Mouse (Mus musculus) adrenal gland, postnatal 10 days (tissue): ENCODE results near the gene Fbxl8. TPM values are rescaled to one million over a fixed set of nuclear protein-coding genes. Genes with fewer than 3 reads are reported as not detected.
"Not testable (repeated sequence)": the region's sequence is repeated elsewhere in the genome, so short reads cannot be mapped to it uniquely, and the experiment has no call there.

Experiments
- DNase-seq: peaks from one replicate; pipeline ENCODE4 v3.0.0; 2021; ENCODE audit warnings: mixed read lengths
- long read RNA-seq, 2 experiments: library from polyadenylated mRNA; stranded (forward); transcript quantifications; one replicate each; pipeline ENCODE4 v2.0.0; 2021
- total RNA-seq, 2 experiments: library from RNA; stranded (reverse); gene quantifications; 2 replicates each; pipeline ENCODE4 v1.2.3; 2021

The Fbxl8 gene
- total RNA-seq = 1 to 10 TPM; 3.2 to 3.6 TPM
- long read RNA-seq, experiment 1, partial matches to known transcripts = 0 of 4 reads
- long read RNA-seq, experiment 1, other reads (novel, unspliced or antisense) = 3 of 4 reads
- long read RNA-seq, experiment 2, partial matches to known transcripts = 1 of 7 reads
- long read RNA-seq, experiment 2, other reads (novel, unspliced or antisense) = 4 of 7 reads

DNA sequence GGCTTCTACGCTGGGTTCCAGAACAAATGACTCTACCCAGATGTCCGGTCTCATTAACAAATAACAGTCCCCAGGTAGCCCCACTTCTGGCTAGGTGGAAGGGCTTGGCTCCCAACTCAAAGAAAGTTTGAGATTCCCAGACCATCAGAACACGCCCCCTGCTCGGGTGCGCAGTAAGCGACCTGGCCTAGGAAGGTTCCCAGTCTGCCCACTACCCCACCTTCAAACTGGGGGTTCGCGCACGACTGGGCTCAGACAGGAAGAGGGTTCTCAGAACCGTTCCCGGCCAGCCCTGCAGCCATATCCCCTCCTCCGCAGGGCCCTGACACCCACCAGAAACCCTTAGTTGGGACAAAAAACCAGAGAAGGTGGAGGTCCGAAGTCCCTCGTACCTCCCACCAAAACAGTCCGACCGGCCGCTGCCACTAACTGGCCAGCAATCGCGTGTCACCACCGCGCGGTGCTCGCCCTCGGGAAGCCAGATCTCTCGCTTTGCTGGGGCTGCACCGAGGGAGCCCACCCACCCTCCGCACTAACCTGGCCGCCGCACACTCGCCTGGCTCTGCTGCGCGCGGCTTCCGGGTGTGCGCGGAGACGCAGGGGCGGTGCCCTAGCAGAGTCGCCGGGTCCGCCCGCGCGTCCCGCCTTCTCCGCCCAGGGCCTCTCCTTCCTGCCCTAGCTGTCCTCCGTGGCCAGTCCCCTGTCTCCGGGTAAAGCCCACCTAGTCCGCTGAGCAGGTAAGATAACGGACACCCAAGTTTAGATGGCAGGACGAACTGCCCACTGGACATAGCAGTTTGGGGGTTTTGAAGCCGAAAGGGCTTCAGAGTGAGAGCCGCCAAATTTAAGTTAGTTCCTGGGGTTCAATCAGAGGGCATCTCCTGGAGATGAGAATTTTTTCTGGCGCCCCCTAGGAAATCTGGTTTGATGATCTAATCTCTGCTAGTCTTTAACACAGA, at the start of gene Fbxl8, which contains the start of gene Tradd:
Gene Fbxl8, plus strand, starts transcription at position 625 of the 959 bp plus-strand sequence.
Gene Tradd, minus strand, starts transcription at position 586 of the 959 bp plus-strand sequence.
- DNase-seq = peak; percentile 89

DNA sequence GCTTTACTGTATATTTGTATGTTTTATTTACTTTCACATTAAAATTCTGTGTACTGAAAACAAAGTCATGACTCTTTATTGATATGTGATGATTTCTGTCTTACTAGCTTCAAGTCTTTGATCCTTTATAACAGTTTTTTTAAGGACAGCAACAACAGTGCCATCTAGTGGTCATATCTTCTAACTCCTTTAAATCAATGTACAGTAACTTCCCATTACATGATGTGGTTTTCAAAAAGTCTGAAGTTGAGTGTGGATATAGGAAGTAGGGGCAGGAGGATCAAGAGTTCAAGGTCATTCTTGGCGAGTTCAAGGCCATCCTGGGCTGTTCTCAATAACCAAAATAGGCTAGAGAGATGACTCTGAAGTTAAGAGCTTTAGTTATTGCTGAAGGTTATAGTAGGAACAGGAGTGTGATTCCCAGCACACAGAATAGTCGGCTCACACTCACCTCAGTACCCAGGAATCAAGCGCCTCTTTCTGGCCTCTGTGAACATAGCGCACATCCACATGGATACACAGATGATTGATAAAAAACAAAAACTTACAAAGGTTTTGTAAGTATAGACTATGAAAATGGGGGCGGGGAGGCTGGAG, 46.4 kb upstream of the Fbxl8 start:
- peak; percentile 4 for DNase-seq

DNA sequence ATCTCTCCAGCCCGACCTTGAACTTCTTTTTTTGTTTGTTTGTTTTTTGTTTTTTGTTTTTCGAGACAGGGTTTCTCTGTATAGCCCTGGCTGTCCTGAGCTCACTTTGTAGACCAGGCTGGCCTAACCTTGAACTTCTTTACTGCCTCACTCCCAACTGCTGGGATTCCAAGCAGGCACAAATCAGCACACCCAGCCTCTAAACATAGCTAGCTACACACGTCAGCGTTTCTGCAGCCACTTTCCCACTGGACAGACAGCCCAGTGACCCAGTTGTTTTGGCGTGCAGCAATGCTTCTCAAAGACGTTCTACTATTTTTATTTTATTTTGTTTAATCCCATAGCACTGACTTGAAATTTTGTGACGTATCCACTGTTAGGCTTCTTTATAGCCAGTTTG, 40.6 kb upstream of the Fbxl8 start:
- DNase-seq = peak; percentile 9

DNA sequence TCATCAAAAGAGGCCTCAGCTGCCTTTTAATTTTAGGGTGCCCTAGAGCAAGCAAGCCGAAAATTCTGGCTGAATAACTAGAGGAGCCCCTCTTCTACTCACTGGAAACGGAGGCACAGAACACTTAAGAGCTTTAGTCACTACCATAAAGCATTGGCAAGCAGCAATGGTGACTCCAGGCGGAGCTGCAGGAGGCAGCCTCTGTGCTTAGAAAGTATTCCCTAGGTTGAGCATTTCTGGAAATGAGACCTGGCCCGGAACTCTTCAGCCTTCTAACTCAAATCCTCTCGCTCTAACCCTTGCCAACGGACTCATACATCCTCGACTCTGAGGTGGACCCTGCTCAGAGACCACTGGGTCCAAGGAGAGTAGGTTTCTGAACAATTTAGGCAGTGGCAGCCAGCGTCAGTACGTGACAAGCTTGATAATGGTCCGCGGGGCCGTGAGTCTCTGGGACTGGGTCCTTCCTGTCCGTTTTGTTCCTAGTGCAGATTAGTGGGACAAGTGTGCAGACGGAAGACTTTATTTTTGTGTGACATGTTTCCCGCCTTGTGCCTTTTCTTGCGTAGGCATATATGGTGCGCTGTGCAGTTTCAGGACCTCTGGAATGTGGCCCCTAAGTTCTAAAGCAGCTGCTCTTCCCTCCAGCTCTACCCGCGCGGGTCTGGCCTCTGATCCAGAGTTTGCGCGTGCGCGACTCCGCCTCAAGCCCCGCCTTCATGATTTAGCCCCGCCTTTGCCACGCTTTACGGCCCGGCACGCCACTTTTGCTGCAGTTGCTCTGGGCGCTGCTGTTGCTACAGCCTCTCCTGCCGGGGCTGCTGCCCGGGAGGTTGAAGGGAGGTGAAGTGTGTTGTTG, 39.8 kb upstream of the Fbxl8 start, which contains the start of gene D230025D16Rik:
Gene D230025D16Rik, plus strand, starts transcription at position 733 of the 859 bp plus-strand sequence.
- DNase-seq = peak; percentile 98

DNA sequence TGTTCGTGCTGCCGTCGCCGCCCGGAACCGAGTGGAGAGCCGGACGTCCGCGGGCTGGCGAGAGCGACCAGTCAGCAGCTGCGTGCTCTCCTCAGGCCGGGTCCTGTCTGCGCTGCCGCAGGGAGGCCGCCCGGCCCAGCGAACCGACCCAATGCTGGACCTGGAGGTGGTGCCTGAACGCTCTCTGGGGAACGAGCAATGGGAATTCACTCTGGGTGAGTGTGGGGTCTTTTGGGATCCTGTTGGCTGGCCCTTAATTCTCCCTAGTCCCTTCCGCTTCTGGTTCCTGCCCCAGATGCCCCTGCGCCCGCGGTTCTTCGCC, 39.2 kb upstream of the Fbxl8 start:
- no peak for DNase-seq

DNA sequence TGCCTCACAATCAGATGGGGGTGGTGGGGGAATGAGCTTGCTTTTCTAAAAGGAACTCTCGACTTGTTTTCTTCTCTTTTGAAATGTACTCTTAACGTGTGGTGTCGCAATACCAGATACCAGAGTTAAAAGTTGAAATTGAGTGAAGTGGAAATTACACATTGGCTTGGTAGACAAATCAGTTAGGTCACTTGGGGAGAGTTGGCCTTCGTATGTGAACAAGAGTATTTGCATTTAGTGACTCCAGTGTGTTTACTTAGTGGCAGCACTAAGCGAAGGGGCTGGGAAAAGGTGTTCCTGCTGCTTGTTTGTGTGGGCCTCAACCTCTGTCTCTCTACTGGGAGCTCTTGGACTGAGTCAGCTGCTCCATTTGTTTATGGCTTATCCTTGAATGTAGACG, 38.5 kb upstream of the Fbxl8 start:
- peak; percentile 23 for DNase-seq

DNA sequence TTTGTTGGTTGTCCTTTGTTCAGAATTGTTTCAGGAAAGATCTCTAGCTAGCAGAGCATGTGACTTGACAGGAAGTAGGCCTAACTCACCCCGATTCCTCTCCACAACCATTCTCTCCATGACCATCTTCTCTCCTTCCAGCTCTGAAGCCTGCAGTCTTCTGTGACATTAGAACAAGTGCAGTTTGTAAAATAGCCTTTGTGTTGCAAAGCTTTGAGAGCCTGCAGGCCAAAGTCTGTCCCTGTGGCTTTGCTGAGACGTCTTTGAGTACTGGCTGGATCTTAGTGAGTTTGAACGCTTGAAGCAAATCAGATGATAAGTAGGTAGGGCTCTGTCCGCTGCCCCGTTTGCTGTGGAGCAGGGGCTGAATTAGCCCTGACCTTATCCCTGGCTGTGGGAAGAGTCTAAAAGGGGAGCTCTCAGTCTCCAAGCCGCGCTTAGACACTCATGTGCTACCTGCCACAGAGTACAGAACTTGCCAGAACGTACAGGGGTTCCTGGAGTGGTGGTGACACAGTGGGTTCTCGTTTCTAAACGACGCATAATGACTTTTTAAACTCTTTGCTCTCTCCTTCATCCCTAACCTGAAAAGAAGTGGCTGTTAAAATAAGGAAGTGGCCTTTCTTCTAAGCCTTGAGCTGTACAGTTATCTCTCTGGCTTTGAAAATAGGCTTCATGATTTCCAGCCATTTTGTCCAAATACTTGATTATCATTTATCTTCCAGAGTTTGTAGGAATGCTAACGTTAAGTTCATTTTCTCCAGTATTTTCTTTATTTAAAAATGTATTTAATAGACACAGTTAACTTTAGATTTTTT, 32.7 kb upstream of the Fbxl8 start:
- DNase-seq = no peak

- DNase-seq = not testable (repeated sequence)
Measured at GRCm38 (mm10) chr8:105232321-105232693, 32.1 kb upstream of the Fbxl8 start.

GRCm38 (mm10) chr8:105233126-105233935, 31.1 kb upstream of the Fbxl8 start:
- no peak for DNase-seq

- no peak for DNase-seq
Measured at GRCm38 (mm10) chr8:105235206-105235605, 29.2 kb upstream of the Fbxl8 start.

GRCm38 (mm10) chr8:105237442-105238142, 26.9 kb upstream of the Fbxl8 start:
- no peak for DNase-seq

- DNase-seq = no peak
Measured at GRCm38 (mm10) chr8:105241016-105241415, 23.4 kb upstream of the Fbxl8 start.

DNA sequence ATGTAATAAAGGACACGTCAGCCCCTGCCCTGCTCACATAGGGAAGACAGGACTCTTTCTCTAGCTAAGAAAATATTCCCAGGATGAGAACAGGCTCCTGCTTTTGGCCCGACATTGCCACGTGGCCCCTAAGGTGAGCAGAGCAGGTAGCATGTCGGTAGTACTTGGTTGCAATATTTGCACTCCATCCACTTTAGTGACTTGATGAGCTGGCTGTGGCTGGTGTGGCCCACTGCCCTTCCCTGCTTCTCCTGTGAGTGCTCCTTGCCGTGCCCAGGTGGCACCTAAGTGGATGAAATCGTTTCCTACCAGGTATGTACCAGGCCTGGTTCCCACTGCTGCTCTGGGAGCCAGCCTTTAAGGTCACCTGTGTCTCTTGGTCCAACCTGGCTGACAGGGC, 12.5 kb upstream of the Fbxl8 start:
- no peak for DNase-seq

- DNase-seq = no peak
Measured at GRCm38 (mm10) chr8:105252680-105253537, 11.5 kb upstream of the Fbxl8 start.

- no peak for DNase-seq
Measured at GRCm38 (mm10) chr8:105253766-105254151, 10.7 kb upstream of the Fbxl8 start.

DNA sequence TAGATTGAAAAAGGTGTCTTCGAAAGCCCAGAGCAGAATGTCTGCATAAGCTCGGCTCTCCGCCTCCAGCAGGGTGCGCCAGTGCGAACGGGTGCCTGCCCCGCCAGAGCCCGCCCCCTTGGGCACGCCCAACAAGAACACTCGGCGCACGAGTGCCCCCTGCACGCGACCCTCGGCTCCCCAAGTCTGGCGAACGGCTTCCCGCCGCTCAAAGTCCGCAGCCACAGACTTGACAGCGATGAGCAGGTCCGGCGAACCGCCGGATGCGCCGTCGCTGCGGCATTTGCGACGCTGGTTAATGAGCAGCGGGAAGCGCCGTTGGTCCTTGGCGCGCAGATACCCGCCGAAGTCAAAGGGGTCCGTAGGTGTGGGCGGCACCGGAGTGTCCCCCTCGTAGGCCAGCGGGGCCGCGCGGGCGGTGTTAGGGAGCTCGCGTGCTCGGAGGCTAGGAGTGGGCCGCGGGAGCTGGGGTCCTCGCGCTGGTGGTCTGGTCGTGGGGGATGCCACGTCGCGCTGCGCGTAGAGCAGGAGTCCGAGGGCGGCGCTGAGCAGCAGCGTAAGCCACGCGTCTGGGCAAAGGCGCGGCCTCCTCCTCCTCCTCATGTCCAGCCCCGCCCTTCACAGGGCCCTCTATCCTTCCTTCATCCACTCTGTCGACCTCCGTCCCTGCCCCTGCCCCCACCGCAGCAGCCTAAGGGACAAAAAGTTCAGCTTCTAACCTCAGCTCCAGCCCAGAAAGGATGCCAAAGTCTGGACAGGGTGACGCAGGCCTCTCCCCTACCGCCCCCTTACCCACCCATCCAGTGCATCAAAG, 10.1 kb upstream of the Fbxl8 start:
- peak; percentile 94 for DNase-seq

DNA sequence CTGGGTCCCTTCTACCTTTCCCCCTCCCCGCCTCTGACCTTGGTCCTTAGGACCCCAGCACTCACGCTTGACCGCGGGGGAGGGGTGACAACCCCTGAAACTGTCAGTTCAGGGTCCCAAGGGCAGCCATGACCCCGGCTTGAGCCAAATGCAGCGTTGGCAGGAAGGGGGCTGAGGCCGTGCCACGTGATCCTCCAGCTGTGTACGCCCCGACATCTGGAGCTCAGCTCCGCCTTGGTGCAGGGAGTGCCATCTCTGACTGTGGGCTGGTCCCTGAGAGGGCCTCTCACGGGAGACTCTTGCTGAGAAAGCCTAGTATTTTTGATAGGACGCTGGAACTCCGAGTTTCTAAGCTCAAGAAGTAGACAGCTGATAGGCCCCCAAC, 9.5 kb upstream of the Fbxl8 start, which contains the start of gene B3gnt9:
Gene B3gnt9, minus strand, starts transcription at position 188 of the 385 bp plus-strand sequence.
- DNase-seq = peak; percentile 62
